ENCODE assay signal across 14 mouse cellular contexts in the genomic region with DNA sequence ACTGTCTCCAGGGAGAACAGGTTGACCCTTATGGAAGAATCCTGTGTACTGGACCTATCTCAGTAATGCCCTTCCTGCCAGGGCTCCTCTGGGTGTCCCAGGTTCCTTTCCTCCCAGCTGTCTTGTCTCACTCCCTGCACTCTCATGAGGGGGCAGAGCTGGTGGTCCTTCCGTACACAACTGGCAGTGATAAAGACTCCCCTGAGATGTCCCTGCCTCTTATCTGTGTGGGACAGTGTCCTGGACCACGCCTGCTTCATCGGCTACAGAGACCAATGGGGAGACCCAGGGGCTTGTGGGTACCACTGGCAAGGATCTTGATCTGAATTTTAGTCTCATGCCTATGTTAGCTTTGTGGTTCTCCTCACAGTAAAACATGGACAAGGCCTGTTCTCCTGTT. TPM values are rescaled to one million over a fixed set of nuclear protein-coding genes. Genes with fewer than 3 reads are reported as not detected.
DNase-seq lines count a peak whose midpoint lies in the region; ATAC-seq lines count a peak whose summit lies in the region.
"Had no signal": no experiment of that assay in that cellular context is flagged by ENCODE, and none has a peak within 500 bp of the region (broad histone marks: within the 10 kb centered on the region; RNA-seq: fewer than 3 reads in every experiment).

No protein-coding gene starts in this region.

- 46% methylated on average over 3 of the region's 3 CpGs for WGBS in heart, embryonic 10.5 days
- 12% methylated on average over 3 of the region's 3 CpGs for WGBS in liver, embryonic 13.5 days (ENCODE audit: insufficient replicate concordance)

- no peaks in the 10 kb centered on the region for H3K27me3 ChIP-seq in heart, embryonic 10.5 days (ENCODE audit: insufficient read depth, poor library complexity, severe bottlenecking)
- H3K27me3 ChIP-seq in liver, embryonic 13.5 days: no peaks in the 10 kb centered on the region

- no peaks in the 10 kb centered on the region for H3K9me3 ChIP-seq in heart, embryonic 10.5 days
- H3K9me3 ChIP-seq in liver, embryonic 13.5 days (replicated peaks): no peaks in the 10 kb centered on the region
- H3K9me3 ChIP-seq: forebrain, embryonic 10.5 days; hindbrain, embryonic 10.5 days had no signal

- peaks cover 57% of the 10 kb centered on the region for H3K4me1 ChIP-seq in heart, embryonic 10.5 days
- peaks cover 84% of the 10 kb centered on the region for H3K4me1 ChIP-seq in liver, embryonic 13.5 days (replicated peaks)

- H3K4me2 ChIP-seq in liver, embryonic 13.5 days: peak overlapping the region; percentile 67

- peaks cover 90% of the 10 kb centered on the region for H3K36me3 ChIP-seq in heart, embryonic 10.5 days
- peaks cover 84% of the 10 kb centered on the region for H3K36me3 ChIP-seq in liver, embryonic 13.5 days

- H3K9ac ChIP-seq in liver, embryonic 13.5 days: peak overlapping the region; percentile 62

- peak overlapping the region; percentile 42; the same call in 1 of the 2 replicates for H3K27ac ChIP-seq in heart, embryonic 10.5 days
- peak overlapping the region; percentile 92 for H3K27ac ChIP-seq in liver, embryonic 13.5 days
- H3K27ac ChIP-seq: forebrain, embryonic 10.5 days; hindbrain, embryonic 10.5 days had no signal

- DNase-seq in heart, embryonic 10.5 days (ENCODE audit: low spot score): peak; percentile 89
- DNase-seq in heart, adult 8-10 months (ENCODE audit: low spot score): no peak
- DNase-seq in spleen, postnatal 10 days (ENCODE audit: low spot score in 2 of 2): peak; percentile 54 to 56
- DNase-seq in spleen, adult 12 weeks (ENCODE audit: low spot score): no peak
- peak; percentile 83 for DNase-seq in liver, embryonic 13.5 days
- DNase-seq in layer of hippocampus, postnatal 36 days: no peak
- no peak for DNase-seq in layer of hippocampus, postnatal 25 days (ENCODE audit: extremely low spot score in 1 of 2, low spot score in 1 of 2)
- DNase-seq: cerebellum, adult 2 months; heart, adult 11 months; kidney, adult 18-20 months; lung, adult 2 months had no signal

- ATAC-seq in liver, embryonic 13.5 days (ENCODE audit: low read depth): peak; percentile 95
- no peak for ATAC-seq in monocyte, adult 5-6 weeks (replicated peaks; ENCODE audit: insufficient number of reproducible peaks, low FRiP score, low TSS enrichment, poor library complexity, severe bottlenecking)

- no peak overlapping the region for H3K4me3 ChIP-seq in heart, embryonic 10.5 days
- H3K4me3 ChIP-seq in liver, embryonic 13.5 days (replicated peaks): peak overlapping the region; percentile 46
- H3K4me3 ChIP-seq: forebrain, embryonic 10.5 days; hindbrain, embryonic 10.5 days had no signal

RNA-seq across cellular contexts. Expression of gene Ssbp3, which starts 12.4 kb away (rescaled TPM):
- 69.6 and 139 TPM in 2 replicates for polyA plus RNA-seq in heart, embryonic 10.5 days (2016; fragmentation: Nextera tagmentation; extraction: Ambion mirVana)
- total RNA-seq in heart, adult 8-10 months (2022): 10 to 100 TPM; 34.2 to 42.5 (median 36.2) TPM
- 55.5 and 64.8 TPM in 2 replicates for polyA plus RNA-seq in liver, embryonic 13.5 days (2015; fragmentation: Nextera tagmentation; extraction: Ambion mirVana)
- 100 to 1,000 TPM; 144 to 163 TPM for total RNA-seq in layer of hippocampus, postnatal 36 days (2021)
- 100 to 1,000 TPM; 147 to 150 TPM for total RNA-seq in layer of hippocampus, postnatal 25 days (2021)
- total RNA-seq in monocyte, adult 5-6 weeks (2017): 14.3 to 22.7 TPM (median 19.5 TPM) in 3 replicates

Comparison
In these comparisons a context has a peak if more than half of its experiments do, and no peak if none do; other contexts are left out.
1. DNase-seq: peak in heart, embryonic 10.5 days (single experiment), spleen, postnatal 10 days (2 of 2) and liver, embryonic 13.5 days (single experiment); none in heart, adult 8-10 months (single experiment), spleen, adult 12 weeks (single experiment), layer of hippocampus, postnatal 36 days (0 of 2) and layer of hippocampus, postnatal 25 days (0 of 2).